Comparison of ENCODE assay signal across 23 mouse cellular contexts in genomic region chr10:110386476-110387197, GRCm38 (mm10).
DNase-seq lines count a peak whose midpoint lies in the region; ATAC-seq lines count a peak whose summit lies in the region.
"Had no signal": no experiment of that assay in that cellular context is flagged by ENCODE, and none has a peak within 500 bp of the region (broad histone marks: within the 10 kb centered on the region; RNA-seq: fewer than 3 reads in every experiment).

No protein-coding gene starts in this region.

- ATAC-seq in forebrain, embryonic 16.5 days: no peak
- ATAC-seq in forebrain, embryonic 11.5 days (replicated peaks; ENCODE audit: low FRiP score): no peak
- peak; percentile 57; the same call in 1 of the 2 replicates for ATAC-seq in embryonic facial prominence, embryonic 15.5 days (ENCODE audit: insufficient number of reproducible peaks, low FRiP score, low TSS enrichment, low read depth)
- no peak for ATAC-seq in megakaryocyte progenitor cell, adult 5-6 weeks (replicated peaks; ENCODE audit: poor library complexity)
- ATAC-seq: CD4-positive, CD25-positive, alpha-beta regulatory T cell, adult 4 months; forebrain, embryonic 13.5 days; intestine, postnatal 0 days had no signal

- H3K27ac ChIP-seq in forebrain, embryonic 16.5 days (ENCODE audit: low read length): 0 out of 2 replicates have a peak overlapping the region, but pooled peaks have one; percentile 41
- no peak overlapping the region for H3K27ac ChIP-seq in forebrain, embryonic 11.5 days (ENCODE audit: low read depth, low read length)
- no peak overlapping the region for H3K27ac ChIP-seq in embryonic facial prominence, embryonic 15.5 days (replicated peaks)
- H3K27ac ChIP-seq: forebrain, embryonic 13.5 days; gastrocnemius, adult 2 months; hindbrain, embryonic 12.5 days; hindbrain, embryonic 15.5 days had no signal

- H3K36me3 ChIP-seq in forebrain, embryonic 16.5 days (ENCODE audit: control insufficient read depth, insufficient read depth): no peaks in the 10 kb centered on the region
- H3K36me3 ChIP-seq in forebrain, embryonic 11.5 days (ENCODE audit: control insufficient read depth, insufficient read depth, low read length): no peaks in the 10 kb centered on the region
- no peaks in the 10 kb centered on the region for H3K36me3 ChIP-seq in embryonic facial prominence, embryonic 15.5 days
- H3K36me3 ChIP-seq: hindbrain, embryonic 12.5 days; hindbrain, embryonic 15.5 days had no signal

- H3K4me1 ChIP-seq in forebrain, embryonic 16.5 days (replicated peaks; ENCODE audit: control insufficient read depth, insufficient read depth, low read length): peaks cover 8% of the 10 kb centered on the region
- no peaks in the 10 kb centered on the region for H3K4me1 ChIP-seq in forebrain, embryonic 11.5 days (replicated peaks; ENCODE audit: control insufficient read depth, insufficient read depth, low read length)
- no peaks in the 10 kb centered on the region for H3K4me1 ChIP-seq in embryonic facial prominence, embryonic 15.5 days
- H3K4me1 ChIP-seq: hindbrain, embryonic 12.5 days had no signal

- no peaks in the 10 kb centered on the region for H3K27me3 ChIP-seq in forebrain, embryonic 16.5 days (replicated peaks; ENCODE audit: control insufficient read depth, insufficient read depth, low read length)
- H3K27me3 ChIP-seq in forebrain, embryonic 11.5 days (ENCODE audit: control insufficient read depth, insufficient read depth, low read length): peaks cover 4% of the 10 kb centered on the region; the same call in 1 of the 2 replicates
- H3K27me3 ChIP-seq in embryonic facial prominence, embryonic 15.5 days: no peaks in the 10 kb centered on the region
- H3K27me3 ChIP-seq: hindbrain, embryonic 12.5 days; hindbrain, embryonic 15.5 days had no signal

- H3K9me3 ChIP-seq in forebrain, embryonic 16.5 days (ENCODE audit: control insufficient read depth, low read length): no peaks in the 10 kb centered on the region
- H3K9me3 ChIP-seq in forebrain, embryonic 11.5 days (ENCODE audit: control insufficient read depth, low read length): no peaks in the 10 kb centered on the region
- no peaks in the 10 kb centered on the region for H3K9me3 ChIP-seq in embryonic facial prominence, embryonic 15.5 days (replicated peaks)
- H3K9me3 ChIP-seq: forebrain, embryonic 13.5 days; hindbrain, embryonic 12.5 days; hindbrain, embryonic 15.5 days had no signal

- no peak overlapping the region for H3K4me2 ChIP-seq in forebrain, embryonic 16.5 days (ENCODE audit: low read length)
- no peak overlapping the region for H3K4me2 ChIP-seq in forebrain, embryonic 11.5 days (ENCODE audit: low read depth, low read length, severe bottlenecking)
- H3K4me2 ChIP-seq in embryonic facial prominence, embryonic 15.5 days (replicated peaks): no peak overlapping the region
- H3K4me2 ChIP-seq: forebrain, embryonic 13.5 days; heart, embryonic 11.5 days; hindbrain, embryonic 12.5 days; hindbrain, embryonic 15.5 days had no signal

- WGBS in forebrain, embryonic 16.5 days: 85% methylated on average over 6 of the region's 6 CpGs
- 96% methylated on average over 6 of the region's 6 CpGs for WGBS in forebrain, embryonic 11.5 days
- WGBS in embryonic facial prominence, embryonic 15.5 days: 73% methylated on average over 6 of the region's 6 CpGs

- H3K4me3 ChIP-seq in forebrain, embryonic 16.5 days (replicated peaks; ENCODE audit: low read length): no peak overlapping the region
- H3K4me3 ChIP-seq in forebrain, embryonic 11.5 days (ENCODE audit: low read depth, low read length): no peak overlapping the region
- H3K4me3 ChIP-seq in embryonic facial prominence, embryonic 15.5 days (replicated peaks): no peak overlapping the region
- H3K4me3 ChIP-seq: erythroblast, embryonic 14.5 days; forebrain, embryonic 13.5 days; gastrocnemius, adult 2 months; hindbrain, embryonic 12.5 days; hindbrain, embryonic 15.5 days had no signal

- H3K9ac ChIP-seq in forebrain, embryonic 16.5 days (replicated peaks; ENCODE audit: low read depth, low read length): no peak overlapping the region
- H3K9ac ChIP-seq in forebrain, embryonic 11.5 days (ENCODE audit: low read length): no peak overlapping the region
- no peak overlapping the region for H3K9ac ChIP-seq in embryonic facial prominence, embryonic 15.5 days
- H3K9ac ChIP-seq: forebrain, embryonic 13.5 days; hindbrain, embryonic 12.5 days; hindbrain, embryonic 15.5 days had no signal

- intact Hi-C loops in left cerebral cortex, postnatal 4 days (cut with DNase I): no loop called here

- no peak for DNase-seq in forebrain, embryonic 11.5 days (ENCODE audit: low spot score)
- DNase-seq in left cerebral cortex, adult 11 months (ENCODE audit: low spot score): peak; percentile 26
- DNase-seq in left cerebral cortex, postnatal 4 days: no peak
- DNase-seq: adrenal gland, adult 2 months; adrenal gland, postnatal 14 days; cerebellum, adult 11-12 months; cerebellum, adult 8-10 months; cerebellum, postnatal 10 days; cerebellum, postnatal 36 days; embryo, embryonic 11 days; gastrocnemius, adult 2 months; gastrocnemius, postnatal 14 days; heart, adult 11 months had no signal
